Mouse (Mus musculus) CD4-positive naive resting alpha-beta T cell, adult 76 days (primary cell): ENCODE results near the gene Nsrp1. TPM values are rescaled to one million over a fixed set of nuclear protein-coding genes. Genes with fewer than 3 reads are reported as not detected.

Source experiments
- total RNA-seq: library from RNA; stranded (reverse); gene quantifications from one replicate; pipeline ENCODE4 v1.2.4, GENCODE M21; 2023

The Nsrp1 gene
- 23.9 TPM for total RNA-seq

GRCm38 (mm10) chr11:77078273-77079134, at the start of gene Nsrp1:
Gene Nsrp1 (minus strand): TSS chr11:77078435.

GRCm38 (mm10) chr11:76997916-76998704, 80.1 kb downstream of the Nsrp1 start, which contains the start of gene Slc6a4:
Gene Slc6a4 (plus strand): TSS chr11:76998603.

Other genes starting within 250 kb of the Nsrp1 start
- 4.6 TPM for gene Cpd, start 231.4 kb downstream of the Nsrp1 start, total RNA-seq
- gene Tmigd1, start 176.3 kb downstream of the Nsrp1 start, total RNA-seq = not detected
- 34.6 TPM for gene Blmh, start 153.6 kb downstream of the Nsrp1 start, total RNA-seq
- not detected for gene Slc6a4, start 79.8 kb downstream of the Nsrp1 start, total RNA-seq
- gene Efcab5, start 110.5 kb upstream of the Nsrp1 start, total RNA-seq = 0.53 TPM
- 410 TPM for gene Ssh2, start 137.9 kb upstream of the Nsrp1 start, total RNA-seq